Mouse (Mus musculus) hindbrain, embryonic 13.5 days (tissue): Measurements from ENCODE around the gene Col4a3bp. TPM values are rescaled to one million over a fixed set of nuclear protein-coding genes. Genes with fewer than 3 reads are reported as not detected.

Experiments
- ATAC-seq: fragments of 200-750 bp; cut with Nextera tagmentation; 2 replicates; pipeline ENCODE4 v1.8.0; 2017; ENCODE audit warnings: moderate TSS enrichment; ENCODE audit not compliant: low FRiP score
- H3K27ac ChIP-seq: fragments of 300-500 bp; sonication (generic); 2 replicates; pipeline ENCODE4 v1.5.1; 2015; ENCODE audit warnings: inconsistent platforms, mild to moderate bottlenecking, moderate library complexity
- H3K27me3 ChIP-seq: fragments of 300-500 bp; sonication (generic); 2 replicates; pipeline ENCODE4 v1.6.1; 2015; ENCODE audit warnings: mild to moderate bottlenecking, inconsistent platforms
- H3K36me3 ChIP-seq: fragments of 300-500 bp; sonication (generic); 2 replicates; pipeline ENCODE4 v1.6.1; 2015; ENCODE audit warnings: mild to moderate bottlenecking, inconsistent platforms
- H3K4me1 ChIP-seq: fragments of 300-500 bp; sonication (generic); replicated peaks from 2 replicates; pipeline ENCODE4 v1.6.1; 2015; ENCODE audit warnings: inconsistent platforms
- H3K4me2 ChIP-seq: fragments of 300-500 bp; sonication (generic); 2 replicates; pipeline ENCODE4 v1.6.1; 2015; ENCODE audit warnings: inconsistent platforms, mild to moderate bottlenecking, moderate library complexity
- H3K4me3 ChIP-seq: fragments of 300-500 bp; sonication (generic); 2 replicates; pipeline ENCODE4 v1.5.1; 2015; ENCODE audit warnings: mild to moderate bottlenecking, inconsistent platforms
- H3K9ac ChIP-seq: fragments of 300-500 bp; sonication (generic); 2 replicates; pipeline ENCODE4 v1.6.1; 2015; ENCODE audit warnings: mild to moderate bottlenecking, inconsistent platforms
- H3K9me3 ChIP-seq: fragments of 300-500 bp; sonication (generic); 2 replicates; pipeline ENCODE4 v1.6.1; 2016; ENCODE audit warnings: inconsistent platforms
- WGBS: fragments of 180-500 bp; shearing (Covaris S2); methylation state at CpG from one replicate; pipeline ENCODE4 v1.1.7; 2015; 5-methylcytosine and 5-hydroxymethylcytosine counted together
- polyA plus RNA-seq: library from polyadenylated mRNA; unstranded; fragments of >200 nt; fragmentation: Nextera tagmentation; extraction: Ambion mirVana; gene quantifications from 2 replicates; pipeline ENCODE4 v1.2.1, GENCODE M21; 2015

Col4a3bp gene
- polyA plus RNA-seq, 1 experiment from 2014 or later: 8.8 TPM

DNA sequence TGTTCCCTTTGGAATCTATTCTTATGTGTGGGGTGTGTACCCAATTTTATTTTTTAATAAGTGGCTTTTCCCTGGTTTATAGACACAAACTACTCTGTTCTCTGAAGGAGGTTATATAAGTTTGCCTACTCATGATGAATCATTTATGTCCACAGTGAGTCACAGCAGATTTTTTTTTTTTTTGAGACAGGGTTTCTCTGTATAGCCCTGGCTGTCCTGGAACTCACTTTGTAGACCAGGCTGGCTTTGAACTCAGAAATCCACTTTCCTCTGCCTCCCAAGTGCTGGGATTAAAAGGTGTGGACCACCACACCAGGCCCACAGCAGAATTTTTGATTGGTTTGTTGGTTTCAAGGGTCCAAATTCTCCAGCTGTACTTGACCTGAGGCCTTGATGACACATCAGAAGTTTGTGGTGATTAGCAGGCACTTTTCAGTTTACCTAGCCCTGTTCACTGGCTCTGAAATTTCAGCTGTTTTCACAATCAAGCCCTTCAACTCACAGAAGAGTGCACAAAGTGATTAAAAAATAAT, 138.7 kb downstream of the Col4a3bp start:
- no peaks in the 10 kb centered on the region for H3K9me3 ChIP-seq
- H3K9ac ChIP-seq: no peak overlapping the region
- no peak overlapping the region for H3K27ac ChIP-seq
- no peak overlapping the region for H3K4me3 ChIP-seq
- no peak for ATAC-seq
- no peaks in the 10 kb centered on the region for H3K27me3 ChIP-seq
- no peak overlapping the region for H3K4me2 ChIP-seq
- no peaks in the 10 kb centered on the region for H3K36me3 ChIP-seq
- no peaks in the 10 kb centered on the region for H3K4me1 ChIP-seq

DNA sequence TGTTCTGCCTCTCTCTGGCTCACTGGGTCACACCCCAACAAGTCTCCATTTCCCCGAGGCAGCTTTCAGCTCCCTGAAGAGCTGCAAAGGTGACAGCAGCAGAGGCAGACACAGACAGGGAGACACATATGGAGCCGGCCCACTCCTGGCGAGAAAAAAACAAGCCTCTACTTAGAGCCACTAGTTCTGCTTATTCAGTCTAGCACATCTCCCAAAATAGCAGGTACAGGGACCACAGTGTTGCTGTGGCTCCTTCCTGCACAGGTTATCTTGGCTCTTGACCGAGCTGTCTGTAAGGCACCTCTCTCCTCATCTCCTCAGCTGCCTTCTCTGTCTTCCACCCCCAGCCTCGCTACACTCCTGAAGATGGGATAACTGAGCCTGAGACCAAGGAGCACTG, 142.4 kb downstream of the Col4a3bp start:
- no peaks in the 10 kb centered on the region for H3K36me3 ChIP-seq
- H3K4me1 ChIP-seq: no peaks in the 10 kb centered on the region
- ATAC-seq: no peak
- no peak overlapping the region for H3K4me3 ChIP-seq
- H3K27ac ChIP-seq: no peak overlapping the region
- H3K4me2 ChIP-seq: no peak overlapping the region
- WGBS: 86% methylated on average over 5 of the region's 5 CpGs
- H3K27me3 ChIP-seq: no peaks in the 10 kb centered on the region
- H3K9me3 ChIP-seq: no peaks in the 10 kb centered on the region
- no peak overlapping the region for H3K9ac ChIP-seq

DNA sequence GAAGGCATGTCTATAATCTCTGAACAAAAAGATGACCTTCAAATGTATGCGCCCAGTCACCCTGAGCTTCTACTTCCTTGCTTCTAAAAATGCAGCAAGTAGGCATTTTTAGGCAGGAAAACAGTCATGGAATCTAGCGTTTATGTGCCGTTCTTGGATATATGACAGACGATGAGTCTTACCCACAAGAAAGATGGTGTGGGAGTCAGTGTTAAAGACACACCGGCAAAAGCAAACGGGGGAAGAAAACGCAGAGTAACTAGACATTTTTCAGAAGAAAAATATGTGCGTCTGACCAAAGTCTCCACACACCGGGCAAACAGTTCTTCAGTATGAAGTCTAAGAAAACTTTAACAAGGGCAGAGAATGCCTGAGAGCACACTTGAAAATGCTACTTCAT, 144.8 kb downstream of the Col4a3bp start:
- Histone ChIP-seq H3K4me2 (no peak overlapping the region), H3K4me1 (no peaks in the 10 kb centered on the region), H3K9ac (no peak overlapping the region), H3K9me3 (no peaks in the 10 kb centered on the region), H3K36me3 (no peaks in the 10 kb centered on the region), H3K27me3 (no peaks in the 10 kb centered on the region), H3K27ac (no peak overlapping the region), H3K4me3 (no peak overlapping the region)
- WGBS: 94% methylated on average over 9 of the region's 9 CpGs
- ATAC-seq: no peak

Other genes with a start within 250 kb of the Col4a3bp start
- gene Poc5, start 154.3 kb upstream of the Col4a3bp start, polyA plus RNA-seq: 22.8 and 24.2 TPM in 2 replicates
- gene Ankdd1b, start 71.4 kb upstream of the Col4a3bp start, polyA plus RNA-seq: 0.09 and 0.30 TPM in 2 replicates
- not detected in 2 replicates for gene Gm17622, start 51.9 kb upstream of the Col4a3bp start, polyA plus RNA-seq
- gene Polk, start within 50 bp of the Col4a3bp start, polyA plus RNA-seq: 5.4 and 5.7 TPM in 2 replicates
- gene Hmgcr, start 128.3 kb downstream of the Col4a3bp start, polyA plus RNA-seq: 158 and 160 TPM in 2 replicates
- gene Ankrd31, start 205.7 kb downstream of the Col4a3bp start, polyA plus RNA-seq: not detected in 2 replicates